Mouse (Mus musculus): Measurements from ENCODE around the gene Ppp2r5a. TPM values are rescaled to one million over a fixed set of nuclear protein-coding genes. Genes with fewer than 3 reads are reported as not detected.
"Not testable (repeated sequence)": the region's sequence is repeated elsewhere in the genome, so short reads cannot be mapped to it uniquely, and the experiment has no call there.

Ppp2r5a gene
- polyA plus RNA-seq, 1 experiment, result 73.2 TPM

DNA sequence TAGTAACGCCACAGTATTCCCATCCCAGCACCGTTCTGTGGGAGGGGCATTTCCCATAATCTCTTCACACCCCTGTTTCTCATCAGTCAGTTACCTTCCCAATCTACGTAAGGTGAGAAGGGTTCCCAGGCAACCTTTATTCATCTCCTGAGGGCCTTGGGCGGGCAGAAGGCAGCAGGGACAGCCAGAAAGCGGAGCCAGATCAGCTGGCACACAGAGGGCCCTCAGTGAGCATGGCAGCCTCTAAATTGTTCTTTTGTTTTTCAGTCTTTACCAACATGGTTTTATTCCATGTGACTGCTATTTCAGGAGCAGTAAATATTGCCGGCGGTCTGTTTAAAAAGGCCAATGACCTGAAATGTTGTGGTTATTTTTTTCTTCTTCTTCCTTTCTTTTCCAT, 27.0 kb upstream of the Ppp2r5a start:
- no peaks in the 10 kb centered on the region for H3K27me3 ChIP-seq (replicated peaks; ENCODE audit: control insufficient read depth, insufficient read depth, low read length)
- no peak for DNase-seq
- no peak overlapping the region for H3K4me3 ChIP-seq (ENCODE audit: insufficient read depth, low read depth, low read length)
- TF ChIP-seq CTCF (conservative IDR thresholded peaks at IDR 0.05; ENCODE audit: insufficient read depth, insufficient read length, low read depth, low read length) (no peak), POLR2A (IDR thresholded peaks at IDR 0.05; ENCODE audit: low read depth, low read length) (no peak)
- H3K4me1 ChIP-seq (ENCODE audit: control insufficient read depth, insufficient read depth, low read length), result peaks cover 11% of the 10 kb centered on the region; the same call in 1 of the 2 replicates
- no peak overlapping the region for H3K27ac ChIP-seq (ENCODE audit: insufficient read depth, low read depth, low read length)
- WGBS, result 72% methylated on average over 7 of the region's 7 CpGs
- H3K36me3 ChIP-seq (ENCODE audit: control insufficient read depth, insufficient read depth, low read length), result no peaks in the 10 kb centered on the region

DNA sequence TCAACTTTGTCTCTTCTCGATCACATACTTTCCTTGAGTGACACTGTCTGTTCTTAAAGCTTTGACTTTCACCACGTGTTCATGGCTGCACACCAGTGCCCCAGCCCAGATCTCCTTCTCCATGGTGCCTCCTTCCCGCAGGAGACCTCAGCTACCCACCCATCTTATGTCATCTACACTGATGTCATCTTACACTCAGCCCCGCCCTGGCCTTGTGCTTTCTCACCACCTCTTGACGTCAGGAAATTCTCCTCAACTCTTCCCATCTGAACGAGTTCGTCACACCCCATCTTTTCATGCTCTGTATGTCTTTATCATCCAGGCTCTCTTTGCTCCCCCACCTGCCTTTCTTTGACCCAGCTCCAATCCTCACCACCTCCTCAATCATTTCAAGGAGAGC, 22.8 kb upstream of the Ppp2r5a start:
- 77% methylated on average over 7 of the region's 7 CpGs for WGBS
- DNase-seq, result no peak

DNA sequence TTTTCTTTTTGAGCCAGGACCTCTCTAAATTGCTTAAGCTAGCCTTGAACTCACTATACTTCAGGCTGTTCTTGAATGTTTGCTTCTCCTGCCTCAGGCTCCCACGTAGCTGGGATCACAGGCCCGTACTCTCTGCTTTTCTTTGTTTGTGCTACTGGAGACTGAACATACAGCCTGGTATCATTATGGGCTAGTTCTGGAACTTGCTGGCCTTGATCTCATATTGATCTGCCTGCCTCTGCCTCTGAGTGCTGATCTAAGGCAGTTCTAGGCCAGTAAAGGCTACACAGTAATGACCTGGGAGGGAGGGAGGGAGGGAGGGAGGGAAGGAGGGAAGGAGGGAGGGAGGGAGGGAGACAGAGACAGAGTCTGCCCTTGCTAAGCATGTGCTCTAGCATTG, 20.1 kb upstream of the Ppp2r5a start:
- no peak for DNase-seq
- WGBS, result 100% methylated on average over 2 of the region's 2 CpGs
- H3K27ac ChIP-seq (ENCODE audit: insufficient read depth, low read depth, low read length), result no peak overlapping the region

More for the DNA sequence above, 22.8 kb upstream of the Ppp2r5a start:
- Histone ChIP-seq H3K36me3 (ENCODE audit: control insufficient read depth, insufficient read depth, low read length) (no peaks in the 10 kb centered on the region), H3K27ac (ENCODE audit: insufficient read depth, low read depth, low read length) (no peak overlapping the region), H3K4me1 (ENCODE audit: control insufficient read depth, insufficient read depth, low read length) (peaks cover 8% of the 10 kb centered on the region), H3K4me3 (ENCODE audit: insufficient read depth, low read depth, low read length) (no peak overlapping the region), H3K27me3 (replicated peaks; ENCODE audit: control insufficient read depth, insufficient read depth, low read length) (no peaks in the 10 kb centered on the region)
- no peak for TF ChIP-seq CTCF (conservative IDR thresholded peaks at IDR 0.05; ENCODE audit: insufficient read depth, insufficient read length, low read depth, low read length)
- no peak for TF ChIP-seq POLR2A (IDR thresholded peaks at IDR 0.05; ENCODE audit: low read depth, low read length)

DNA sequence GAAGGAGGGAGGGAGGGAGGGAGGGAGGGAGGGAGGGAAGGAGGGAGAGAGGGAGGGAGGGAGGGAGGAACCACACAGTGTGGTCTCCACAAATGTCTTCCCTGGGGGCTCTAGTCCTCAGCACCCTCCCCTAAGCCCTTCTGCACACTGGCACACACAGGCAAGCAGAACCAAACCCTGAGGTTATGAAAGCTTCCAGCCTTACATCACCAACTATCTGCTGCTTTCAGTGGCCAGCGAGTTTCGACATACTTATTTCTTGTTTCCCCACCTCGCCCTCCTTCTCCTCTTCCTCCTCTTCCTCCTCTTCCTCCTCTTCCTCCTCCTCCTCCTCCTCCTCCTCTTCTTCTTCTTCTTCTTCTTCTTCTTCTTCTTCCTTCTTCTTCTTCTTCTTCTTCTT, 19.6 kb upstream of the Ppp2r5a start:
- DNase-seq; H3K27me3 ChIP-seq (replicated peaks; ENCODE audit: control insufficient read depth, insufficient read depth, low read length); H3K27ac ChIP-seq (ENCODE audit: insufficient read depth, low read depth, low read length); H3K4me3 ChIP-seq (ENCODE audit: insufficient read depth, low read depth, low read length); H3K36me3 ChIP-seq (ENCODE audit: control insufficient read depth, insufficient read depth, low read length): not testable (repeated sequence)
- 80% methylated on average over 3 of the region's 3 CpGs for WGBS
- peaks cover 23% of the 10 kb centered on the region for H3K4me1 ChIP-seq (ENCODE audit: control insufficient read depth, insufficient read depth, low read length)

More for the DNA sequence above, 20.1 kb upstream of the Ppp2r5a start:
- TF ChIP-seq POLR2A (IDR thresholded peaks at IDR 0.05; ENCODE audit: low read depth, low read length) (no peak), CTCF (conservative IDR thresholded peaks at IDR 0.05; ENCODE audit: insufficient read depth, insufficient read length, low read depth, low read length) (no peak)
- Histone ChIP-seq H3K4me3 (ENCODE audit: insufficient read depth, low read depth, low read length) (no peak overlapping the region), H3K4me1 (ENCODE audit: control insufficient read depth, insufficient read depth, low read length) (peaks cover 23% of the 10 kb centered on the region), H3K36me3 (ENCODE audit: control insufficient read depth, insufficient read depth, low read length) (no peaks in the 10 kb centered on the region), H3K27me3 (replicated peaks; ENCODE audit: control insufficient read depth, insufficient read depth, low read length) (no peaks in the 10 kb centered on the region)

DNA sequence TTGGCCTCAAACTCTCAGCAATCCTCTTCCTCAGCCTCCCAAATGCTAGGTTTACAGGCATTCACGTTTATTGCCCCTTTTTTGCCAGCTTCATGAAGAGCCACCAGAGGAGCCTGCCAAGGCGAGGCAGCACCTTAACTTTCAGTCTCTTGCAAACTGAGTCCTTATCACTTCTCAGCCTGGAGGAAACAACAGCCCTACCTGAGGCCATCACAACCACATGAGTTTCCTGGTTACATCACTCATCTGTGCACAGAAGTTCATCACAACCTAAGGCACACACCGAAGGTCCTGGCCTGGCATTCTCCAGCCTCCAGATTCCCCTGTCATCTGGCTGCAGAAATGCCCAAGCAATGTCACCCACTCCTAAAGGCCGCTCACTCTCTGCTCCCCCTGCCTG, 19.1 kb upstream of the Ppp2r5a start:
- H3K4me1 ChIP-seq (ENCODE audit: control insufficient read depth, insufficient read depth, low read length), result peaks cover 20% of the 10 kb centered on the region
- DNase-seq, result no peak
- TF ChIP-seq CTCF (conservative IDR thresholded peaks at IDR 0.05; ENCODE audit: insufficient read depth, insufficient read length, low read depth, low read length) (no peak), POLR2A (IDR thresholded peaks at IDR 0.05; ENCODE audit: low read depth, low read length) (no peak)
- H3K27ac ChIP-seq (ENCODE audit: insufficient read depth, low read depth, low read length), result no peak overlapping the region
- WGBS, result 78% methylated on average over 4 of the region's 4 CpGs
- no peak overlapping the region for H3K4me3 ChIP-seq (ENCODE audit: insufficient read depth, low read depth, low read length)
- no peaks in the 10 kb centered on the region for H3K27me3 ChIP-seq (replicated peaks; ENCODE audit: control insufficient read depth, insufficient read depth, low read length)
- no peaks in the 10 kb centered on the region for H3K36me3 ChIP-seq (ENCODE audit: control insufficient read depth, insufficient read depth, low read length)

DNA sequence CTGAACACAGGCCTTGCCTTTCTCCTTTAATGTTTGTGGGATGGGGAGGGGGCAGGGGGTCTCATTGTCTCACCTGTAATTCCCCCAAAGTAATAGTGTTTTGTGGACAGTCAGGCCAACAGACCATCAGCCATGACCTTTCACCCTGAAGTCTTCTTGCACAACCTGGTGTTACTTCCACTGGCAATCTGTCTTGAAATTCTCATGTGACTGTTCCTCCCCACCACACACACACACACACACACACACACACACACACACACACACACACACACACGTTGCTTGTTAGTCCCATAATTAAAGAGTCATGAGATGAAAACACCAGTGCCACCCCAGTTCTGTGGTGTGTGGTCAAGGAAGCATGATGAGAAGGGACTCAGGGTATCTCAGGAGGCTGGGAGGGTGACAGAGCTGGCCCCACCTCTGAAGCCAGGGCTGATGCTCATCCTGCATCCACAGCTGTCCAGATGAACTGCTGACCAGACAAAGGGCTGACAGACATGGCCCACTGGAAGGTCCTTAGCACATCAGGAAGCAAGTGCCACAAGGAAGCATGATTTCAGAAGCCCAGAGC, 18.4 kb upstream of the Ppp2r5a start:
- Histone ChIP-seq H3K4me1 (ENCODE audit: control insufficient read depth, insufficient read depth, low read length) (peaks cover 17% of the 10 kb centered on the region), H3K27me3 (replicated peaks; ENCODE audit: control insufficient read depth, insufficient read depth, low read length) (no peaks in the 10 kb centered on the region), H3K27ac (ENCODE audit: insufficient read depth, low read depth, low read length) (no peak overlapping the region), H3K36me3 (ENCODE audit: control insufficient read depth, insufficient read depth, low read length) (no peaks in the 10 kb centered on the region), H3K4me3 (ENCODE audit: insufficient read depth, low read depth, low read length) (no peak overlapping the region)
- TF ChIP-seq CTCF (conservative IDR thresholded peaks at IDR 0.05; ENCODE audit: insufficient read depth, insufficient read length, low read depth, low read length), result no peak
- no peak for TF ChIP-seq POLR2A (IDR thresholded peaks at IDR 0.05; ENCODE audit: low read depth, low read length)
- 37% methylated on average over 1 of the region's 1 CpGs for WGBS
- no peak for DNase-seq

DNA sequence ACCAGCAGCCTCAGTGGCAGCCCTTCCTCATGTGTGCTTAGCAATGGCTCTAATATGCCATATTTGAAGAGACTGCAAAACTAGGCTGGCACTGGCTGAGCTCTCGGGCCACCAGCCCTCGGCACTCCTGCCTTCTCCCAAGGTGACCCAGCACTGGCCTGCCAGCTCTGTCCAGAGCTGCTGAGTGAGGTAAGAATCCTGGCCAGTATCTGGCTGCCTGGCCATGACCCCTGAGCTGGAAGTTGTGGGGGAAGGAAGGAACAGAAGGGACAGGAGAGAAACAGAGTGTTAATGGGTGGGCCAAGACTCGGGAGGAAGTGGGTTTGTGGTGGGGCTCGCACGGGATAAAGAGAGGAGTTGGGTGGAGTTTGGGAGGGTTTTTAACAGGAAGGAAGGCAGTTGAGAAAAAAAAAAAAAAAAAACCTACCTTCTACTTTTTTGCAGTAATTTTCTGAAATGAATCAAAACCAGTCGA, 17.9 kb upstream of the Ppp2r5a start:
- no peak overlapping the region for H3K4me3 ChIP-seq (ENCODE audit: insufficient read depth, low read depth, low read length)
- no peaks in the 10 kb centered on the region for H3K27me3 ChIP-seq (replicated peaks; ENCODE audit: control insufficient read depth, insufficient read depth, low read length)
- H3K36me3 ChIP-seq (ENCODE audit: control insufficient read depth, insufficient read depth, low read length), result no peaks in the 10 kb centered on the region
- H3K4me1 ChIP-seq (ENCODE audit: control insufficient read depth, insufficient read depth, low read length), result peaks cover 17% of the 10 kb centered on the region
- H3K27ac ChIP-seq (ENCODE audit: insufficient read depth, low read depth, low read length), result peak overlapping the region; percentile 56
- WGBS, result 38% methylated on average over 6 of the region's 6 CpGs
- peak; percentile 82 for DNase-seq
- TF ChIP-seq POLR2A (IDR thresholded peaks at IDR 0.05; ENCODE audit: low read depth, low read length) (no peak), CTCF (conservative IDR thresholded peaks at IDR 0.05; ENCODE audit: insufficient read depth, insufficient read length, low read depth, low read length) (no peak)

Data from kidney, adult 2 months (tissue).